Mouse (Mus musculus): ENCODE measurements around the gene Nedd4. TPM values are rescaled to one million over a fixed set of nuclear protein-coding genes. Genes with fewer than 3 reads are reported as not detected.
A peak's percentile ranks its signal among the peaks of the same experiment; 100 is the strongest.

Nedd4 gene
- polyA plus RNA-seq, 1 experiment from 2014 or later, result 704 TPM

- Histone ChIP-seq H3K9me3 (replicated peaks) (no peaks in the 10 kb centered on the region), H3K27ac (no peak overlapping the region), H3K27me3 (no peaks in the 10 kb centered on the region), H3K4me1 (peaks cover 16% of the 10 kb centered on the region), H3K9ac (no peak overlapping the region), H3K4me3 (no peak overlapping the region), H3K4me2 (replicated peaks) (no peak overlapping the region), H3K36me3 (no peaks in the 10 kb centered on the region)
- 81% methylated on average over 5 of the region's 5 CpGs for WGBS
- no peak for ATAC-seq (ENCODE audit: low FRiP score)
Observed at GRCm38 (mm10) chr9:72757143-72757542, 95.0 kb downstream of the Nedd4 start.

- H3K9ac ChIP-seq, result no peak overlapping the region
- H3K4me2 ChIP-seq (replicated peaks), result no peak overlapping the region
- no peak for ATAC-seq (ENCODE audit: low FRiP score)
- 43% methylated on average over 8 of the region's 8 CpGs for whole genome bisulfite sequencing
- H3K4me1 ChIP-seq, result peaks cover 16% of the 10 kb centered on the region
- H3K27me3 ChIP-seq, result no peaks in the 10 kb centered on the region
- no peak overlapping the region for H3K4me3 ChIP-seq
- H3K9me3 ChIP-seq (replicated peaks), result no peaks in the 10 kb centered on the region
- H3K27ac ChIP-seq, result no peak overlapping the region
- no peaks in the 10 kb centered on the region for H3K36me3 ChIP-seq
Observed at GRCm38 (mm10) chr9:72758705-72759131, 96.6 kb downstream of the Nedd4 start.

- H3K4me3 ChIP-seq, result no peak overlapping the region
- no peaks in the 10 kb centered on the region for H3K36me3 ChIP-seq
- no peaks in the 10 kb centered on the region for H3K27me3 ChIP-seq
- no peak overlapping the region for H3K9ac ChIP-seq
- H3K4me2 ChIP-seq (replicated peaks), result no peak overlapping the region
- ATAC-seq (ENCODE audit: low FRiP score), result no peak
- 0 out of 2 replicates have a peak overlapping the region, but pooled peaks have one; percentile 35 for H3K27ac ChIP-seq
- 26% methylated on average over 3 of the region's 3 CpGs for WGBS
- H3K9me3 ChIP-seq (replicated peaks), result no peaks in the 10 kb centered on the region
- H3K4me1 ChIP-seq, result peaks cover 21% of the 10 kb centered on the region
Observed at GRCm38 (mm10) chr9:72763050-72763718, 101.0 kb downstream of the Nedd4 start.

GRCm38 (mm10) chr9:72766789-72767349, 104.7 kb downstream of the Nedd4 start:
- Histone ChIP-seq H3K4me3 (peak overlapping the region; percentile 24), H3K4me1 (peaks cover 19% of the 10 kb centered on the region), H3K9me3 (replicated peaks) (no peaks in the 10 kb centered on the region), H3K4me2 (replicated peaks) (peak overlapping the region; percentile 61), H3K36me3 (no peaks in the 10 kb centered on the region), H3K27ac (peak overlapping the region; percentile 58; the same call in 1 of the 2 replicates), H3K9ac (peak overlapping the region; percentile 29), H3K27me3 (no peaks in the 10 kb centered on the region)
- ATAC-seq (ENCODE audit: low FRiP score), result peak; percentile 71
- 1% methylated on average over 17 of the region's 17 CpGs for WGBS

GRCm38 (mm10) chr9:72775022-72775421, 112.9 kb downstream of the Nedd4 start:
- WGBS, result 91% methylated on average over 4 of the region's 4 CpGs
- no peak overlapping the region for H3K9ac ChIP-seq
- H3K27ac ChIP-seq, result no peak overlapping the region
- ATAC-seq (ENCODE audit: low FRiP score), result no peak
- H3K4me3 ChIP-seq, result no peak overlapping the region
- H3K36me3 ChIP-seq, result no peaks in the 10 kb centered on the region
- no peaks in the 10 kb centered on the region for H3K9me3 ChIP-seq (replicated peaks)
- H3K27me3 ChIP-seq, result no peaks in the 10 kb centered on the region
- H3K4me1 ChIP-seq, result peaks cover 7% of the 10 kb centered on the region
- no peak overlapping the region for H3K4me2 ChIP-seq (replicated peaks)

GRCm38 (mm10) chr9:72779004-72779403, 116.9 kb downstream of the Nedd4 start:
- no peak overlapping the region for H3K9ac ChIP-seq
- 51% methylated on average over 11 of the region's 11 CpGs for WGBS
- H3K4me2 ChIP-seq (replicated peaks), result no peak overlapping the region
- H3K4me3 ChIP-seq, result no peak overlapping the region
- no peaks in the 10 kb centered on the region for H3K36me3 ChIP-seq
- H3K27ac ChIP-seq, result no peak overlapping the region
- no peaks in the 10 kb centered on the region for H3K27me3 ChIP-seq
- H3K9me3 ChIP-seq (replicated peaks), result no peaks in the 10 kb centered on the region
- peaks cover 27% of the 10 kb centered on the region for H3K4me1 ChIP-seq
- ATAC-seq (ENCODE audit: low FRiP score), result no peak

- no peaks in the 10 kb centered on the region for H3K36me3 ChIP-seq
- WGBS, result 11% methylated on average over 4 of the region's 4 CpGs
- peaks cover 27% of the 10 kb centered on the region for H3K4me1 ChIP-seq
- no peak overlapping the region for H3K4me3 ChIP-seq
- no peak for ATAC-seq (ENCODE audit: low FRiP score)
- H3K27me3 ChIP-seq, result no peaks in the 10 kb centered on the region
- no peak overlapping the region for H3K27ac ChIP-seq
- H3K4me2 ChIP-seq (replicated peaks), result no peak overlapping the region
- H3K9me3 ChIP-seq (replicated peaks), result no peaks in the 10 kb centered on the region
- H3K9ac ChIP-seq, result no peak overlapping the region
Observed at GRCm38 (mm10) chr9:72779733-72780132, 117.6 kb downstream of the Nedd4 start.

- WGBS, result 22% methylated on average over 5 of the region's 5 CpGs
- no peak overlapping the region for H3K27ac ChIP-seq
Observed at GRCm38 (mm10) chr9:72780694-72781093, 118.5 kb downstream of the Nedd4 start.

GRCm38 (mm10) chr9:72781466-72781865, 119.3 kb downstream of the Nedd4 start:
- Histone ChIP-seq H3K9ac (no peak overlapping the region), H3K4me3 (no peak overlapping the region), H3K27me3 (no peaks in the 10 kb centered on the region), H3K36me3 (no peaks in the 10 kb centered on the region), H3K27ac (no peak overlapping the region), H3K4me2 (replicated peaks) (no peak overlapping the region), H3K9me3 (replicated peaks) (no peaks in the 10 kb centered on the region), H3K4me1 (peaks cover 27% of the 10 kb centered on the region)
- ATAC-seq (ENCODE audit: low FRiP score), result no peak
- WGBS, result 43% methylated on average over 4 of the region's 4 CpGs

More at GRCm38 (mm10) chr9:72780694-72781093, 118.5 kb downstream of the Nedd4 start:
- no peak for ATAC-seq (ENCODE audit: low FRiP score)
- H3K9me3 ChIP-seq (replicated peaks), result no peaks in the 10 kb centered on the region
- no peak overlapping the region for H3K4me2 ChIP-seq (replicated peaks)
- peaks cover 27% of the 10 kb centered on the region for H3K4me1 ChIP-seq
- H3K27me3 ChIP-seq, result no peaks in the 10 kb centered on the region
- H3K9ac ChIP-seq, result no peak overlapping the region
- H3K4me3 ChIP-seq, result no peak overlapping the region
- H3K36me3 ChIP-seq, result no peaks in the 10 kb centered on the region

GRCm38 (mm10) chr9:72782121-72782520, 120.0 kb downstream of the Nedd4 start:
- no peak for ATAC-seq (ENCODE audit: low FRiP score)
- Histone ChIP-seq H3K4me2 (replicated peaks) (no peak overlapping the region), H3K9me3 (replicated peaks) (no peaks in the 10 kb centered on the region), H3K4me1 (peaks cover 27% of the 10 kb centered on the region), H3K27me3 (no peaks in the 10 kb centered on the region), H3K9ac (no peak overlapping the region), H3K27ac (no peak overlapping the region), H3K4me3 (no peak overlapping the region), H3K36me3 (no peaks in the 10 kb centered on the region)
- 43% methylated on average over 8 of the region's 8 CpGs for WGBS

- H3K9me3 ChIP-seq (replicated peaks), result no peaks in the 10 kb centered on the region
- H3K4me2 ChIP-seq (replicated peaks), result no peak overlapping the region
- no peak overlapping the region for H3K27ac ChIP-seq
- no peaks in the 10 kb centered on the region for H3K27me3 ChIP-seq
- 90% methylated on average over 1 of the region's 1 CpGs for WGBS
- no peaks in the 10 kb centered on the region for H3K36me3 ChIP-seq
- no peak overlapping the region for H3K4me3 ChIP-seq
- peaks cover 3% of the 10 kb centered on the region; the same call in 1 of the 2 replicates for H3K4me1 ChIP-seq
- H3K9ac ChIP-seq, result no peak overlapping the region
- ATAC-seq (ENCODE audit: low FRiP score), result no peak
Observed at GRCm38 (mm10) chr9:72787732-72788131, 125.6 kb downstream of the Nedd4 start.

GRCm38 (mm10) chr9:72790530-72791212, 128.5 kb downstream of the Nedd4 start:
- WGBS, result 46% methylated on average over 14 of the region's 14 CpGs

More at GRCm38 (mm10) chr9:72790530-72791212, 128.5 kb downstream of the Nedd4 start:
- no peak overlapping the region for H3K27ac ChIP-seq
- H3K9ac ChIP-seq, result no peak overlapping the region
- ATAC-seq (ENCODE audit: low FRiP score), result no peak
- no peaks in the 10 kb centered on the region for H3K9me3 ChIP-seq (replicated peaks)
- H3K4me2 ChIP-seq (replicated peaks), result no peak overlapping the region
- H3K36me3 ChIP-seq, result no peaks in the 10 kb centered on the region
- H3K4me1 ChIP-seq, result peaks cover 3% of the 10 kb centered on the region; the same call in 1 of the 2 replicates
- H3K4me3 ChIP-seq, result no peak overlapping the region
- no peaks in the 10 kb centered on the region for H3K27me3 ChIP-seq
